Mouse (Mus musculus) monocyte, adult 5-6 weeks (primary cell): ENCODE measurements around the gene Cald1. TPM values are rescaled to one million over a fixed set of nuclear protein-coding genes. Genes with fewer than 3 reads are reported as not detected.
A peak's percentile ranks its signal among the peaks of the same experiment; 100 is the strongest.

Source experiments
- ATAC-seq: fragments of 153-309, 156-312 bp; replicated peaks from 2 replicates; pipeline ENCODE4 v1.8.0; 2017; ENCODE audit warnings: mild to moderate bottlenecking; ENCODE audit not compliant: low TSS enrichment, insufficient number of reproducible peaks, severe bottlenecking, poor library complexity, low FRiP score
- total RNA-seq: library from RNA; stranded (forward); fragments of 200-1000, 200-491, 200-594 nt; gene quantifications from 3 replicates; pipeline ENCODE4 v1.2.3, GENCODE M21; 2017

Gene Cald1
- total RNA-seq, 1 experiment from 2014 or later: 4.9 TPM

DNA sequence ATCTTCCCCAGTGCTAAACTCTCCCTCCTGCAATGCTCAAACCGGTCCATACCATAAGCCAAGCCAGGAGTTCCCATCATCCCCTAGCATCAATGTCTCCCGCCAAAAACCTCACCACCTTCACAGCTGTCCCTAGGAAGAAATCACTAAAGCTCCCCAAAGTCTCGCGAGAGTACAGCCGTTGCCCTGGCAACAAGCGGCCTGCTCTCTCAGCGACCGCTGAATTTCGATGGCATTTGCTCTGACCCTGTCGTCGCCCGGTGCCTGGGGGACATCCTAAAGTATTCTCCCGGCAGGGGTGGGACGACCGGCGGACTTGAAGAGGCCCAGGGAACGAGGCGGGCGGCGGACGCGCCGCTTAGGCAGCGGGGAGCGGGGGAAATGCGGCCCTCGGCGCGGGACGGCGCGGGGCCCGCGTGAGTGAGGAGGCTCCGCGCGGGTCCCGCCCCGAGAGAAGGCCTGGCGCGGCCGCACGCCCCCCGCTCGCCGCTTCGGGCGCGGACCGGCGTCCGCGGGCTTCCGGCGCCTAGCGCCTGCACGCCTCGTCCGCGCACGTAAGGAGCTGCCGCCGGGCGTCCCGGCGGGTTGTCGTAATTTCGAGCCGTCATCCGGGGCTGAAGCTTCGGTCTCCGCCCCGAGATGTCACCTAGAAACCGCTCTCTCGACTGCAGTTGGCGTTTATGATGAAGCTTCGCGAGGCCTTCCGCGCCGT is 182.1 kb downstream of the Cald1 start, which contains the start of gene Agbl3:
Agbl3 (plus strand) TSS at position 202 of the 712 bp plus-strand sequence.
- peak; percentile 94 for ATAC-seq

DNA sequence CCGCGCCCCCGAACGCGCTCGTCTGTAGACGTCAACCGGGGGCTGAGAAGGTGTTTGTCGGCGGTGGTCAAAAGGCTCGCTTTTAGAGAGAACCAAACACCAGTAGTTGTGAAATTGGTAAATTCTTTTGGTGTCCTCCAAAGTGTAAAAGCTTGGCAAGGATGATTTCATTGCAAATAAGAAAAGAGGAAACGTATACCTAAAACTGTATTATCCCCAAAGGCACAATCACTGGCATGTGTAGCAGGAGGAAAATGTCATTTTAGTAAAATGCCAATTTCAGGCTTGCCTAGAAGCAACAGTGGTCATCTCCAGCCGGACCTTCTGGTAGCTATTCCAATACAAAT is 182.6 kb downstream of the Cald1 start:
- 0 out of 2 replicates have a peak, but pooled peaks have one; percentile 8 for ATAC-seq

DNA sequence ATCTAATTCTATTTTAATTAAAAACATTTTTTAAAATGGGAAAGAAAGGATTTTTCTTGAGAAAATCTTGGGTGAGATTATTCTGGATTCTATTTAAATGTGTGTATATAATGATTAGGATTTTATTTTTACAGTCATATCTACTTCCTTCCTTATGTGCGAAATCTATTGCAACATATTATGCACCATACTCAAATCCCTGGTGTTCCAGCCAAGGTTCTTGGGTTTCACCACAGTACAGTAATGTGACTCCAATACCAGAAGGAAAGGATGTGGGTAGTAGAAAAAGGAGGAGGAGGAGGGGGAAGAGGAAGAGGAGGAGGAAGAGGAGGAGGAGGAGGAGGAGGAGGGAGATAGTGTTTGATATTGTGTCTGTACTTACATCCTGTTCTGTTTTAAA is 184.2 kb downstream of the Cald1 start:
- ATAC-seq: no peak

DNA sequence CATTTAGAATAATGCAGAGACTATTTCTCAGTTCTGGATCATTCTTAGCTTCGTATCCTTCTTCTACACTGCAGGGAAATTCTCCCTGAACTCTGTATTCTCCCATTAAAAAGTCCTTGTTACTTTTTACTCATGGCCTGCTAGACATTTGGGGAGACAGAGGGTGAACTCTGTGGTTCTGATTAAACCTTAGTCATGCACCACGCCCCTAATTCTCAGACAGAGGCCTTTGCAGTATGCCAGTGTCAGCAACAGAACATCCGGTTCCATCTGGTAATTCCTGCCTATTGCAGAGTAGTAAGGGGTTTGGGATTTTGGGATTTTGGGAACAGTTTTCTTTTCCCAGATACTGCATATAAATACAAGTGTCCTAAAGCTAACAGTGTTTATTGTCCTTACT is 198.6 kb downstream of the Cald1 start:
- ATAC-seq: no peak

DNA sequence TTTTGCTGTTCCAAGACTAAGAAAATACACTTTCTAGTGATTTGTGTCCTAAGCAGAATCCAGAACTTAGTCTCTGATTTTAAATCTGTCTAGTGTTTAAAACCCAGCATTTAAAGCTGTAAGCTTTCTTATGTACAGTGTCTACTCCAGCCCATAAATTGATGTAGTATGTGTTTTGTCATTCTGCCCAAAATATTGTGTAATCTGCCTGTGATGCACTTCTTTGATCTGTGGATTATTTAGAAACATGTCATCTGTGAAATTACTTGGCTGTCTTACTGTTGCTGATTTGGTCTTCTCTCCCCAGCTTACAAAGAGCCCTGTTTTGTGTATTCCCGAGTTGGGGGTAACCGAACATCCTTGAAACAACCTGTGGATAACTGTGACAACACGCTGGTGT is 199.6 kb downstream of the Cald1 start:
- no peak for ATAC-seq

DNA sequence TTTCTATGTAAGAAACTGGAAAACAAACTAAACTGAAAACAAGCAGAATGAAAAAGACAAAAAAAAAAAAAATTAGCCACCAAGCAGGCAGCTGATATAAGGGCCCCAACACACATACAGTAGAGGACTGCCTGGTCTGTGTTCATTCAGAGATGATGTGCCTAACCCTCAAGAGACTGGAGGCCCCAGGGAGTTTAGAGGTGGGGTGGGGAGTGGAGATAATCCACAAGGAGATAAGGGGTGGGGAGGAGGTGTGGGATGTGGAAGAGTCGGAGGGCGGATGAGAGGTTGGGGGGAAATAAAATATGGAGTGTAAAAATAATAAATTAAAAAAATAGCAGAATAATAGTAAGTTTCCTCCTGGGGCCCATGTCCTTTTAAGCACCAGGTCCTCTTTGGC is 207.3 kb downstream of the Cald1 start:
- no peak for ATAC-seq

DNA sequence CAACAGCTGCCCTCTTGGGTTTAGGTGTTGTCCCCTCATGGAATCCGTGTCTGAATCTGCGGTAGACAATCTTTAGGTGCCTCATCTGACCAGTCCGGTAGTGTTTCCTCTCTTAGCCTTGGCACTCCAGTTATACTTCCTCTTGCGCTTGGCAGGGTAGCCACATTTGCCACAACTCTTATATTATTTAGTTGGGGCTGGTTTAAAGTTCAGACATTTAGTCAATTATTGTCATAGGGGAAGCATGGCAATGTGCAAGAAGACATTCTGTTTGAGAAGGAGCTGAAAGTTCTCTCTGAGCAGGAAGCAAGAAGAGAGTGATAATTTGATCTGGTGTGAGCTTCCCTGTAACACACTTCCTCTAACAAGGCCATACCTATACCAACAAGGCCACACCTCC is 212.4 kb downstream of the Cald1 start:
- ATAC-seq: no peak

DNA sequence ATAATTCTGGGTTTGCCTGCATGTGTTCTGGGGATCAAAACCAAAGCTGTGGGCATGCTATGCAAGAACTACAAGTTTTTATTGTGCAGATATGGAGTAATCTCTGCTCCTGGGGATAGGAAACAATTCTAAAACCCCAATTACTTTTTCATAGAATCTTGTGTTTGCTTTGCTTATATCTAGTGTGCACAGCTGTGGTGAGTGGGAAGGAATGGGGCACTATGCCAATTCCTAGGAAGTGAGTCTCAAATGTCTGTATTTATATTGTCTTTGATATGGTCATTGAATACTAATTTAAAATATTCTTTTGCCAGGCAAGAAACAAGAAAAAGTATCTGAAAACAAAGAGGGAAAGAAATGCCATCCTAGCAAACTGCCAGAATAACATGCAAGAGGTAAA is 226.1 kb downstream of the Cald1 start:
- no peak for ATAC-seq

Other genes starting within 250 kb of the Cald1 start
- not detected in 3 replicates for gene Akr1b8, start 244.4 kb upstream of the Cald1 start, total RNA-seq
- 25.3 to 56.9 TPM (median 28.9 TPM) in 3 replicates for gene Akr1b10, start 214.3 kb upstream of the Cald1 start, total RNA-seq
- gene Akr1b7, start 186.2 kb upstream of the Cald1 start, total RNA-seq: not detected in 3 replicates
- gene Bpgm, start 122.3 kb upstream of the Cald1 start, total RNA-seq: 32.1 to 201 TPM (median 172 TPM) in 3 replicates
- gene Agbl3, start 181.9 kb downstream of the Cald1 start, total RNA-seq: 0.53 to 3.0 TPM in 2 of 3 replicates, not detected in the other